Mouse (Mus musculus): ENCODE results near the gene Mmgt2.
"Not testable (repeated sequence)": the region's sequence is repeated elsewhere in the genome, so short reads cannot be mapped to it uniquely, and the experiment has no call there.

Mmgt2 gene

DNA sequence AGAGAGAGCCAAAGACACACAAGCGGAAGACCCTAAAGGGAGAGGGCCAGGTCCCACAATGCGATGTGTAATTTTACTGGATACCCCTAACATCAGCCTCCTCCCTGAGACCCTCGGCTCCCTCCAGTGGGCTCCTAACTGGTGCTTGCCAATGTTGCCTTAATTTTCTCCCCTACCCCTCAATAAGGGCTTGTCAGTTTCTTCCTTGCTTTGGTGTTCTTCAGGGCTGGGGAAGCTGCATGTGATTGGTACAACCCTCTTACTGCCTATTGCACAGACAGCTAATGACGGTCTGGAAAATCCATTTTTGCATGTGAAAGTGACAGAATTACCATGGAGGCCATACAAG lies 2.0 kb upstream of the Mmgt2 start:
- DNase-seq, result no peak

DNA sequence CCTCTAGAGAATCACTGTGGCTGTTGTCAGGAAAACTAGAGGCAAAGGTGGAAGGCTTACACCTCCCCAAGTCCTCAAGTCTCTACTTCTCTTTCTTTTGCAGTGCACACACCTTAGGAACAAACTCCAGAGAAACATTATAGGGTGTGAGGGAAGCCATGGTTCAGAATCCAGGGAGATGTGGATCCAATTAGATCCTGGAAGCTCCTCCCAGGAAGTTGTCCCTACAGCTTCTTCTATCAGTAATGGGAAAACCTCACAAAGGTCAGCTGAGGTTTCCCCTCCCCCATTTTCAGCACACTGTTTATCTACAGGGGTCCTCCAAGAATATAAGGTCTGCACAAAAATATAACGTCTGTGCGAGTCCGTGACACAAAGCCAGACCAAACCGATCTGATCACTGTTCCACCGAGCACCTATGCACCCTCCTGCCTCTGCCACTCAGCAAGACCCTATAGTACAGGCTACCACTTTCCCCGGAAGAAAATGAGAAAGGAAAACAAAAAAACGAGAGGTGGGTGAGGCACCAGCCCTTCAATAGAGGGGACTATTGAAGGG lies 1.4 kb upstream of the Mmgt2 start:
- no peak for DNase-seq

DNA sequence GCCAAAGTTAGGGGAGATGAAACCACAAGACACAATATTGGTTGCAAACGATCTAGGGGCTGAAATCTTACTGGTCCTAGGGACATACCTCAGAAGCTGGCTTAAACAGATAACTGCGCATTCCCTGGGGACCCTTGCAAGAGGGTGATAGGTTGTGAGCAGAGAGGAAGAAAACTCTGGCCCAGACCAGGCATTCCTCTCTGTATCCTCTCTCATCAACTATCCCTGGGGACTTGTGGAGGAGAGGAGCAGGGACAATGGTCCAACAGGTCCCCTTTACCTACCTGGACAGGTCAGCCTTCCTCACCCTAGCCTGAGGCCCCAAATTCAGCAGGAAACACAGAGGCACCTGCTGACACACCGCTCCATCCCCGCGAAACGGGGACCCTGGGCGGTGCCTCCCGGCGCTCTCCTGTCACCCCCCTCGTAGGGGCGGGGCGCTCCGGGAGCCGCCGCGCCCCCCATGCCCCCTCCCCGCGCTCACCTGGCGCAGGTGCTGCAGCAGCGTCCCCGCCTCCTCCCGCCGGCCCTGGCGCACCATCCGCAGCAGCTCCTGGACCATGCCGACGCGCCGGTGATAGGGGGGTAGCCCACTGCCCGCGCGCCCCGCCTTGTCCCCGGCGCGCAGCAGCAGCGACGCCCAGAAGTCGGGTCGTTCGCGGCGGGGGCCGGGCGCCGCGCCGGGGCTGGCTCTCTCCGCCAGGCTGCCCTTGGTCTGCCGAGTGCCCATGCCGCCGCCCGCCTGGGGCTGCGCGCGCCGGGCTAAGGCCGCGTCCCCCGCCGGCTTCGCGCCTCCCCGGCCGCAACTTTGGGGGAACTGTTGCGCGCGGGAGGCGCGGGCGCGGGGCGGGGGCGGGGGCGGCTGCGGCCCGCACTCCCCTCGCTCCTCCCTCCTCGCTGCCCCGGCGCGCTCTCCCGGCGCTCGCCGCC lies 538 bp upstream of the Mmgt2 start, which contains the start of gene Lrrc75a:
Gene Lrrc75a, minus strand, starts transcription at position 863 of the 930 bp plus-strand sequence.
- peak; percentile 21 for DNase-seq

DNA sequence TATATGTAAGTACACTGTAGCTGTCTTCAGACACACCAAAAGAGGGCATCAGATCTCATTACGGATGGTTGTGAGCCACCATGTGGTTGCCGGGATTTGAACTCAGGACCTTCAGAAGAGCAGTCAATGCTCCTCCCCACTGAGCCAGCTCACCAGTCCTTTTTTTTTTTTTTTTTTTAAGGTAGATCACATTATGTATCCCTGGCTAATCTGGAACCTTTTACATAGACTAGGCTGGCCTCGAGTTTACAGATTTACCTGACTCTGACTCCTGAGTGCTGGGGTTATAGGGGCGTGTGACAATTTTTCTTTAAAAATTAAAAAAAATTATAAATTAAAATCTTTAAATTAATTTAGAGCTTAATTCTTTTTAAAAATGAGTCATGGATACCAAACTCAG lies 1.3 kb downstream of the Mmgt2 start:
- not testable (repeated sequence) for DNase-seq

DNA sequence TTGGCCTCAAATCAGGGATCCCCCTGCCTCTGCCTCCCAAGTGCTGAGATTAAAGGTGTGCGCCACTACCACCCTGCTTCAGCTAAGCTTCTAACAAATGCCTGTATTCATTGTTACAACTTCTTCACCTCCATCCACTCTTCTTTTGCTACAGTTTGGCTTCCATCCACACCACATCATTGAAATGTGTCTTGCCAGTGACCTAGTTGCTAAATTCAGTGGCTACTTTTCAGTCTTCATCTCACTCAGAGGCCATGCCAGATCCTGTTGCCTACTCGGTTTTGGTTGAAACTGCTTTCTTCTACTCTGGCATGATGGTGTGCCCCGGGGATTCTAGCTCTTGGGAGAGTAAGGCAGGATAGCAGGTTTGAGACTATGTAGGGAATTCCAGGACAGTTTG lies 3.1 kb downstream of the Mmgt2 start:
- DNase-seq, result no peak

DNA sequence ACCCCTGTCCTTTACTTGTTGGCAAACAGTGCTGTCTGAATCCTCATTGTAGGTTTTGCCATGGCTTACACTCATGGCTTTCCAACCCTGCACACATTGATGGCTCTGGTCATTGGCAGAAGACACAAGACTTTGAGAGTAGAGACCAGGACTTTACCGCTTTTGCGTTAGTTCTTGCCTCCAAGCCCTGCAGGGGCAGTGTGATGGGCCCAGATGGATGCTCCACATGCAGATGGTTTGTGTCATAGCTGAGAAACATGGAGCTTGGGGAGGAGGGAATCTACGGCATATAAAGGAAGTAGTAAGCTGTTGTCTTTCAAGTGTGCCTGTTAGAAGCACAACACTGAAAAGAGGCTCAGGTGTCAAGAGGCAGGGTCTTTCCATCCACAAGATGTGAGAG lies 3.6 kb downstream of the Mmgt2 start:
- DNase-seq, result no peak

DNA sequence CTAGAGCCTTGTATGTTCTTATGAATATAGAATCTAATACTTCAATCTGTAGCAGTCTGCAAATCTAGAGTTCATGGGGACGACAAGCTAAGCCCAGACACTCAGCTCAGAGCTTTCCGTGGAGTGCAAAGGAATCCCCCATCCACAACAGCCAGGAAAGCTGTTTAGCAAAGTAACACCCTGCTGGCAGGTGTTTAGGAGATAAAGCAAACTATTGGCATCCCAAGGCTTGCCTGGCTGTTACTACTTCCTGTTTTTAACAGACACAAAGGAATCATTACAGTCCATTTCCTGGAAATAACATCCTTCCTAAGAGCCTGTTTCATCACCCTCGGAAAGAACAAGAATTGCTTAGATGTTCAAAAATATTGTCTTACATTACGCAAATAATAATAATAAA lies 12.4 kb downstream of the Mmgt2 start:
- no peak for DNase-seq

DNA sequence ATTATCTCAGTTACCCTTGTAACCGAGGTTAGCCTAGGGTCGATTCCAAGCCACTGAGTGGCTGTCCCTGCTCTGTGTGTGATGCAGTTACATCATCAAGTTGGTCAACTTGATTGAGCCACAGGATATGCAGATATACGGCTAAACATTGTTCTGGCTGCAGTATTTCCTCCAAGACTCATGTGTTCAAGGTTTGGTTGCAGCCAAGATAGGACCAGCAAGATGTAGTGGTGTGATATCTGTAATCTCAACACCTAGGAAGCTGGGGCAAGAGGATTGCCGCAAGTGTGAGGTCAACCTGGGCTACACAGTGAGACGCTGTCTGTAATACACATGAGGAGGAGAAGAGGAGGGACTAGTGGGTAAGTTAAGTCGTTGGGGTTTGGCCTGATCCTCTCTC lies 15.8 kb downstream of the Mmgt2 start:
- DNase-seq, result no peak

DNA sequence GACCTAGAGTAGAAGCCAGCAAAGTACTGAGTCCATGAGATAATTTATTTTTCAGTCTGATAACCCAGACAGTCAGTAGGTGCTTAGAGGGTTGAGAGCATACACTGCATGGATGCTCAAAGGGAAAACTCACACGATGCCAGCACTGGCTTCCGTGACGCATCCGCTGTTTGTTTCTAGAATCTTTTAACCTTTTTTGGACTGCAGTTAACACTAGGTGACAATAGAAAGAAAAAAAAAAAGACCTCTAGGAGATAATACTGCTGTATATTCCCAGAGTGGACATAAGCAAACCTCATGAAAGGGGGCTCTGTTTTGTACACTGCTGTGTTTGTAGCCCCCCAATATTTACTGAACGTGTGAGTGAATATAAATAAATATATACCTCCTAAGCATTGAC lies 20.5 kb downstream of the Mmgt2 start:
- DNase-seq, result no peak

DNA sequence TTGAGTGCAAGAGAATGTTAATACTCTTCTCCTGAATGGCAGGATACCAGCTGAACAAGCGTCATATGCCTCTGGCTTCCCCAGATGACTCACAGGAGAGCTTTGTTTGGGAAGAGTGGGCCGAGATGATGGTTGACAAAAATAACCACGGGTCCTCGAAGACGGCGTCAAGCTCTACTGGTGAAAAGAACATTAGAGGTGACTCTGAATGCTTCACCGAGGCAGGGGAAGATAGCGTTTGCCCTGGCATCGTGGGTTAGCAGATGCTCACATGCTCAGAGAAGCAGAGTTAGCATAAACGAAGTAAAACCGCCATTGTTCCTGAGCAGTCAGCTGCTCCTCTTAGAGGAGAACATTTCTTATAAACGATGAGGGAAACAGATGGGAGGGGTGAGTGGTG lies 21.0 kb downstream of the Mmgt2 start:
- no peak for DNase-seq

DNA sequence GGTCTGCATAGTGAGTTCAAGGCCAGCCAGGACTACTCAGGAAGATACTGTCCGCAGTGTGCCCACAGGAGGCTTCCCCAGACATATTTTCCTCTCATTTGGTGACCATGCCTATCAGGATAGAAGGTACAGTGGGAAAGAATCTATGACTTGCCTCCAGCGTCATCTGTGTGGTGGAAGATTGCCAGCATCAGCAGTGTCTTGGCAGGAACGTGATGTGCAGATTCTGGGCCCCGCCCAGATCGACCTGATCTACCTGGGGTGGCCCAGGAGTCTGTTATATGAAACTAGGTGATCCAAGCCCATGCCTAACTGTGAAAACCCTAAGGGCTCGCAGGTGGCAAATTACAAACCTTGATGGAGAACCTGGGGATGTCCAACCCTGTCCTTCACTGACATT lies 21.5 kb downstream of the Mmgt2 start:
- DNase-seq, result no peak

DNA sequence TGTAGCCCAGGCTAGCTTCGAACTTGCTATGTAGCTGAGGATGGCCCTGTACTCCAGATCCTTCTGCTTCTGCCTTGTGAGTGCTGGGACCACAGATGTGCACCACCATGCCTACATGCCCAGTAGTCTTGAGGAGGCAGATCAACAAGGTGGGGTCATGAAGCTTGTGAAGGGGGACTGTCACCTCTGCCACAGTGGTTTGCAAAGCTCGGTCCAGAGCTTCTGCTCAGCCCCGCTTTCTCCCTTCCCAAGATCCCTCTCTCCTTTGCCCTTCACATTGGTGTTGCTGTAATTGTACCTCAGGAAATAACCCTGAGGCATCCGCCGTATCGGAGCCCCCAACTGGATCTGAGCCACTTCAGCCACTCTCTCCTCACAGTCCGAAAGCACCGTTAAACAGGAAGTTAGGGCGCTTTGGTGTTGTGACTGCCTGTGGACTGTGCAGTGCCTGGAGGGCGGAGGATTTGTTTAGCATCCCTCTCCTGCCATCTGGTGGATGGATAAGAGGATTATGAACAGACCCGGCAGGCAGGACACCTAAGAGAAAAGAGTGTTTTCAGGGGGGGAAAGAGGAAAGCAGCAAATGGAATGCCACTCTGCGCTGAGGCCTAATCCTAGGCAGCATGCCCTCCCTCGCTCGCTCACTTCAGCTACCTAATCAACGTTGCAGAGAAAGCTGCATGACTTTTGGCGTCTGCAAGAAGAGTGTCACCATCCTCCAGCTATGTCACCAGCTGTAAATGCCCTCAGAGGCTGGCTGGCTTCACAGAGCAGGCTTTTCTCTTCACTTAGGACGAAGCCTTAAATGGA lies 27.2 kb downstream of the Mmgt2 start:
- peak; percentile 52 for DNase-seq

DNA sequence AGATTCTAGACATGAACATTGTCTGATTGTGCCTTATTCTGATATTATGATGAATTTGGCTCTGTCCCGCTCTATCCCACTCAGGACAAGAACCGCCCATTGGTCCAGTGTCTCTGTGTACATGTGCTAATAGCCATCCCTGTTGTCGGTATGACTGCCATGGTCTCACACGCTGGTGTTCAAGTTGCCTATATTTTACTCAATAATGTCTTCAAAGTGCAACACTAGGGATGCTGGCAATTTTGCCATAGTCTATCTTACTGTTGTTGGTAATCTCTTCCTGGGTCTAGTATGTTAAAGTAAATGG lies 27.8 kb downstream of the Mmgt2 start:
- no peak for DNase-seq

DNA sequence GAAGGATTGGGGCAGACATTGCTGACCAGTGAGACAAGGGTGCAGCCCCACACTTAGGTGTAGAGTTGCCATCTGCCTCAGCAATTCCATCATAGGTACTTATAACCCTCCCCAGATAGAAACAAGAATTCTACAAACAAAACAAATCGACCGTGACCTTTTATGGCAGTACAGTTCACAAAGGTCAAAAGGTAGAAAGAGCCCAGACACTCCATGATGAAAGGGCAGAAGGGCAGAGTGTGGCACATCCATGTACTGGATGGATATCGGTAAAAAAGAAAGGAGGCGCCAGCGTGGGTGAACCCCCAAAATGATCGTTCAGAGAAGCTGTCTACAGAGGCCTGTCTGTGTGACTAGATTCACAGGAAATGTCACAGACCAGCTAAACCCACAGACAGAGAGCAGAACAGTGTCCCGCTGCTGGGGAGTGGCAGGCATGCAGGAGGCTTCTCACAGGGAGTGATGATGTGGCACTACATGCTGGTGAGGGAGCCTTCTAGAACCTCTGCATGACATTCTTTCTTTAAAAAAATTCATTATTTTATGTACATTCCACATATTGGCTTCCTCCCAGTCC lies 30.4 kb downstream of the Mmgt2 start:
- DNase-seq, result no peak

DNA sequence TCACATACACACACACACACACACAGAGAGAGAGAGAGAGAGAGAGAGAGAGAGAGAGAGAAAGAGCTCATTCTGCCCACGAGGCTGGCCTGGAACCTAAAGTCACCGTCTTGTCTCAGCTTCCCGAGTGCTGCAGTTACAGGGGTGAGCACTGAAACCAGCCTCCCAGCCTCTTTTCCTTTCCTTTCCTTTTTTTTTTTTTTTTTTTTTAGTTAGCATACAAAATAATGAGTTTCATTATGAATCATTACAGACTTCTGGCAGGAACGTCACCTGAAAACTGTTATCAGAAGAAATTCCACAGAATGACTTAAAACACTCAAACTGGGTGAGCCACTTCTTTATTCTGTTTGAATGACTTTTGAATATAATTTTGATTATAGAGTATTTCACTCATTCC lies 31.5 kb downstream of the Mmgt2 start:
- DNase-seq, result no peak

DNA sequence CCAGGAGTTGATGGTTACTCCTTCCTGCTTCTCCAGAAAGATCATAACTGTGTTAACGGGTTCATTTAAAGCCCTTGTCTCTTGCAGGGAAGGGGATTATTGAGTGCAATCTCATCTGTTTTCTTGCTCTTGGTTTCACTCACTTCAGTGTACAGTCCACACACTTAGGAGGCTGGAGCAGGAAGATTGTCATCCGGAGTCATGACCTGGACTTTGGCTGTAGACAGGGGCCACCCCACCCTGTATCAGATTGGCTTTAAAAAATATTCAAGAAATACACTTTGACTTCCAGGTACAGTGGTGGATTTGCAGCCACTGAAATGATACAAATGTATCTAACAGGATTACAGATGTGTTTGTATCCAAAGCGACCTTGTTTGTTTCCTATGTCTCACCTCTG lies 43.1 kb downstream of the Mmgt2 start:
- DNase-seq, result no peak

DNA sequence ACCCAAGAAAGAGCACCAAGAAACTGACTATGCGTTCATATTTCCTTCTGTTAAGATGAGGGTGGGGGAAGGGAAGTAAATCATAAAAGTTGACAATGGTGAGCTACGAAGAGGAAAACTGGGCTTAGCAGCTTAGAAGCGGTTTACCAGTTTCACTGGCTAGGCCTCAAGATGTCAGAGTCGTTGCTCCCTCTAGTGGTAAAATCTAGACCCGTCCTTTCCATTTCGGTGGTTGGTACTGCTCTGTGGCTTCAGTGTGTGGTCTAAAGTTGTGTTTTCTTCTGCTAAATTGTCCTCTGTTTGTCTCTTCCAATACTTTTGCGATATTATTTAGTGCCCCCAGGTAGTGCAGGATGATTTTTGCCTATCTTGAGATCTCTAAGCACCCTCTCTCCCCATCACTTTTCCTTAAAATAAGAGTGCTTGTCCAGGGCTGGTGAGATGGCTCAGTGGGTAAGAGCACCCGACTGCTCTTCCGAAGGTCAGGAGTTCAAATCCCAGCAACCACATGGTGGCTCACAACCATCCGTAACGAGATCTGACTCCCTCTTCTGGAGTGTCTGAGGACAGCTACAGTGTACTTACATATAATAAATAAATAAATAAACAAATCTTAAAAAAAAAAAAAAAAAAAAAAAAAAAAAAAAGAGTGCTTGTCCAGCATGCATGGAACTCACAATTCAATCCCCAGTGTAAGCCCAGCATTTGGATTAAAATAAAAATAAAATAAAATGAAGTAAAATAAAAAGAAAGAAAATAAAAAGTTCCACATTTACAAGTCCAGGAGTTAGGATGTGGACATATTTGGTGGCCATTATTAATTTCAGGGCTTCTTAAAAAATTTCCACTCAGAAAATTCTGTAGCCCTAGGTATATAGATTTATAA lies 45.1 kb downstream of the Mmgt2 start:
- DNase-seq, result peak; percentile 9

DNA sequence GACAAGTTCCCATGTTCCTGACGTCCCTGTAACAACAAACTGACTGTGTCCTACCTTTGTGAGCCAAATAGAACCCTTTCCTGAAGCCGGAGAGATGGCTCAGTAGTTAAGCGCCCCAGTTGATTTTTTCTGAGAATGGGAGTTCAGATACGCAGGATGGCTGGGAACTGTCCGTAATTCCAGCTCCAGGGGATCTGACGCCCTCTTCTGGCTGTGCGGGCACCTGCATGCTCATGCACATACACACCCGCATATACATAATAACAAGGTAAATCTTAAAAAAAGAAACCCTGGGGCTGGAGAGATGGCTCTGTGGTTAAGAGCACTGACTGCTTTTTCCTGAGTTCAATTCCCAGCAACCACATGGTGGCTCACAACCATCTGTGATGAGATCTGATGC lies 46.7 kb downstream of the Mmgt2 start:
- DNase-seq, result no peak

DNA sequence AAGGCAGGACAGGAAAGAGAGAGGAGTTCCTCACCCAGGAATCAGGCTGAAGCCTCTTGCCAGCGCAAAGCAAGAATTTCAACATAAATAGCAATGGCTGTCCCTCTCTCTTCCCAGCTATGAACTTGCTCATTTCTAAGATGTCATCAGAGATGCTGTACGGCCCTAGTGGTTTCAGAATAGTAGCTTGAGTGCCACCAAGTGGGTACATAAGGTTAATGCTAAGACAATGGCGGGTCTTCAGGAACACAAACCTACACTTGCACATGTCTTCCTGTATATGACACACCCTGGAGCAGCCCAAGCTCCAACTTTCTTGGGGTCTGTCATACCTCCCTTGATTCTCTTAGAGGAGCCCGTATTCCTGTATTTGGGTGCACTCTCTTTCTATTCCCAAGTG lies 51.3 kb downstream of the Mmgt2 start:
- DNase-seq, result no peak

DNA sequence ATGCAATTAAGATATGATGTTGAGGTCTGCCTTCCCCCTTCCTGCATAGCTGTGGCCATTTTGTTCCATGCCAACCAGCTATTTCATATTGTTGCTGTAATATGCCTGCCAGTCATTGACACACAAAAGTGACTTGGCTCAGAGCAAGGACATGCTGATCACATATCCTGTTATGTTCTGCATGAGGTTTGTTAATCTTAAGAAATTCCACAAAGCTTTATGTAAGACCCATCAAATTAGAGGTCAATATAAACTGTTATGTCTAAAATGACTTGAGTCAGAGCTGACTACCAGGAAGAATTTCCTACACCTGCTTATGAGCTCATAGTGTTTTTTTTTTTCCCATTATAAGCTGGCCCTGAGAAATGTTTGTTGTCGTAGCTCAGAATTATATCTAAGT lies 52.8 kb downstream of the Mmgt2 start:
- DNase-seq, result no peak

DNA sequence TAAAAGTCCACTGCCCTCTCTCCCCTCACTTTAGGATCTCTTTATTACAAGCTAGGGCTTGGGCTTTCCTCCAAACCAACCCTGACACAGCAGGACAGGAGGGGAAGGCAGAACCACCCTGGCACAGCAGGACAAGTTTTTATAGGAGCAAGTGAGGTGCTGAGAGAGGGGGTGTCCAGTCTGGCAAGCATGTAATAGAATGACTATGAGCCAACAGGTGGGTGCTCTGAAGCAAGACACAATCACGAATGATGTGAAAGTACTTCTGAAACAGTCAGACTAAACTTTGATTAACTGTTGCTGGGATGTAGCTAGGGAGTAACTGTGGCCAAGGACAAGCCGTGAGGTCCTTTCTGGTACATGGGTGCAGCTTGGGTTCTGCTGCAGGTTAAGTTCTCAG lies 57.7 kb downstream of the Mmgt2 start:
- no peak for DNase-seq

DNA sequence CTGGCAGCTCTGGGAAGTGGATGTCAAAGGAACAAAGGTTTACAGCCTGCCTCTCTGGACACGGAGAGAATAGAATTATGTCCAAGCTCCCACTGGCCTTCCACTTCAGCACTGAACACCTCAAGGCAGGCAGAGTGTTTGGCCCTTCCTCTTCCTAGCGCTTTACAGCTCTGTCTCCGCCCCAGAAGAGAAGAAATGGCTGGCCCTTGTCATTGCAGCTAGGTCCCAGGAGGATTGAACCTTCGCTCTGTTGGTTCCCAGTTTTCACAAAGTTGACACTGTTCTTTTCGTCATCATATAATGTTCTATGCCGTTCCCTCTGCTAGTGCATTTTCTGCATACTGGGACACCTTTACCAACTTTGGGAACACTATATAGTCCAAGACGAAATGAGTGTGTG lies 59.8 kb downstream of the Mmgt2 start:
- no peak for DNase-seq

DNA sequence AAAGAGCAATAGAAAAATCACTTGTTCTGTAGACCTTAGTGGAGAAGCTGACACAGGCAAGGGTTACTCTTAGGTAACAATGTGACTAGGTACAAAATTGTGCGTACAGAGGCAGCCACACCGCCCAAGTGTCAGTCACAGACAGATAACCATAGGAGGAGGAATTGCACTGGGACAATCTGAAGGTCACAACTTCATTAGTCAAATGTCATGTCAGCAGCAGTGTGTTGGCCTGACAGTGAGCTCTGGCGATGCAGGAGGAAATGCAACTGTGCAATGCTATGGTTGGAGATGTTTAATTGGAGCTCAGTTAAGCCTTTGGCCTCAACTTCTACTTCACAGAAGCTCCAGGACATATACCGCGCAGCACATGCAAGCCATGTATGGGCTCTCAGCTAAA lies 62.2 kb downstream of the Mmgt2 start:
- DNase-seq, result no peak
